Mouse (Mus musculus) spleen, adult 2 months (tissue): Measurements from ENCODE around the gene Tmem248. TPM values are rescaled to one million over a fixed set of nuclear protein-coding genes. Genes with fewer than 3 reads are reported as not detected.

Source experiments
- DNase-seq, 2 experiments: peaks; one replicate each; pipeline versions ENCODE4 v3.0.0 to v3.0.0-alpha.2; 2012 to 2021; ENCODE audit warnings: low spot score in 2 of 2, low read depth in 1 of 2
- H3K27ac ChIP-seq: fragments of 200-500 bp; 2 replicates; pipeline ENCODE4 v1.5.1; 2012; ENCODE audit warnings: low read length, inconsistent platforms; ENCODE audit not compliant: insufficient read depth
- H3K27me3 ChIP-seq: fragments of 200-500 bp; 2 replicates; pipeline ENCODE4 v1.6.1; 2012; ENCODE audit warnings: mild to moderate bottlenecking, moderate library complexity, low read length, inconsistent platforms; ENCODE audit not compliant: control insufficient read depth, insufficient read depth
- H3K36me3 ChIP-seq: fragments of 200-500 bp; 2 replicates; pipeline ENCODE4 v1.6.1; 2012; ENCODE audit warnings: mild to moderate bottlenecking, low read length, inconsistent platforms; ENCODE audit not compliant: control insufficient read depth, insufficient read depth
- H3K4me1 ChIP-seq: fragments of 200-500 bp; 2 replicates; pipeline ENCODE4 v1.6.1; 2011; ENCODE audit warnings: inconsistent platforms; ENCODE audit not compliant: control insufficient read depth, insufficient read depth, insufficient read length
- H3K4me3 ChIP-seq: fragments of 200-500 bp; 2 replicates; pipeline ENCODE4 v1.5.1; 2011; ENCODE audit warnings: mild to moderate bottlenecking, inconsistent platforms; ENCODE audit not compliant: insufficient read depth, insufficient read length; ENCODE audit errors: extremely low read depth
- CTCF ChIP-seq: fragments of 200-500 bp; IDR thresholded peaks from 2 replicates; pipeline ENCODE4 v1.5.1; 2011; ENCODE audit warnings: mild to moderate bottlenecking, inconsistent platforms; ENCODE audit not compliant: insufficient read depth, insufficient read length, insufficient replicate concordance; ENCODE audit errors: extremely low read depth
- POLR2A ChIP-seq: fragments of 200-500 bp; IDR thresholded peaks from 2 replicates; pipeline ENCODE4 v1.6.1; 2011; ENCODE audit warnings: low read depth, low read length, inconsistent platforms
- WGBS: fragments of 180-500 bp; shearing (Covaris S2); methylation state at CpG from one replicate; pipeline ENCODE4 v1.1.7; 2018; 5-methylcytosine and 5-hydroxymethylcytosine counted together
- polyA plus RNA-seq: library from polyadenylated mRNA; depleted of rRNA; stranded (reverse); fragments of >200 nt; gene quantifications from 2 replicates; pipeline ENCODE4 v1.2.3, GENCODE M21; 2012

Gene Tmem248
- polyA plus RNA-seq, 1 experiment = 18.6 TPM

DNA sequence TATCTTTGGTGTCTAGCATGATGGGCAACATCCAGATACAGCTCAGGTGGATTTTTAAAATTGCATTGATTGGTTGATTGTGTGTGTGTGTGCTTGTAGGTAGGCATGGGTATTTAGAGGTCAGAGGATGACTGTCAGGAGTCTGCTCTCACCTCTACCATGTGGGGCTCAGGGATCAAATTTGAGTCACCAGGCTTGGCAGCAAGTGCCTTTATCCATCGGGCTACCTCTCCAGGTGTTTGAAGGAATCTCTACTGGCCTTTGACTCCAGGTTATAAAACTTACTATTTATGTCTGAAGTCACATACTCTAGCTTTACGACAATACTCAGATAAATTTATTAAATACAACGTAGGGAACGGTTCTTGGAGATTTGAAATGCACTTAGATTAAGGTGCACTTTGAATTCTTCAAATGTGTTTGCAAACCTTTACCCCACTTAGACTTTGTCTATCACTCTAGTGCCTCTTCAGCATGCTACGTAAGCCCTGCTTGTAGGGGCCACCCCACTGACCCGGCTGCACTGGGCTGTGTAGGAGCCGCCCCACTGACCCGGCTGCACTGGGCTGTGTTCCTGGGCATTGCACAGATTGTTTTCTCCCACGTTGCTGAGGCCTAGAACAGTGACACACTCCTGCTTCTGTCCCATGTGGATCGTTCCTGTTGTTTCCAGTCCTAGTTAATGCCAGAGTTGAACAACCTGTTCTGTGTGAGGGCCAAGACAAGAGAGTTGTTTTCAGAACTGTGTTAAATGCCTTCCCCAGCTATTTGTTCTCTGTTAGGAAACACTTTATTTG is 16.4 kb upstream of the Tmem248 start:
- no peak overlapping the region for H3K4me3 ChIP-seq
- peaks cover 6% of the 10 kb centered on the region; the same call in 1 of the 2 replicates for H3K4me1 ChIP-seq
- H3K27me3 ChIP-seq = no peaks in the 10 kb centered on the region
- H3K27ac ChIP-seq = no peak overlapping the region
- H3K36me3 ChIP-seq = peaks cover 17% of the 10 kb centered on the region
- DNase-seq = no peak
- TF ChIP-seq CTCF (no peak), POLR2A (no peak)
- WGBS = 88% methylated on average over 10 of the region's 10 CpGs

DNA sequence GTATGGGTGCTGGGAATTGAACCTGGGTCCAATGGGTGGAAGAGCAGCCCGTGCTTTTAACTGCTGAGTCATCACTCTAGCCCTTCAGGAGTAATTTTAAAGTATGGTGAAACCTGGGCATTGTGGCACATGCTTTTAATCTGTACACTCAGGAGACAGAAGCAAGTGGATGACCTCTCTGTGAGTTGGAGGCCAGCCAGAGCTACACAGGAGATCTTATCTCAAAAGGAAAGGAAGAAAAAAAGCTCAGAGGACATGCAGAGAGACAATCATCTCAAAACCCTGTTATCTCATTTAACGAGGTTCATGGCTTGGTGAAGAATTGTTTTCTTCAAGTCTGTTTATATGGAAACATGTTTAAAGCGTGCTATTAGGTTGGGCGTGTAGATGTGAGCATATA is 12.9 kb upstream of the Tmem248 start:
- 69% methylated on average over 4 of the region's 4 CpGs for WGBS
- H3K36me3 ChIP-seq = peaks cover 12% of the 10 kb centered on the region
- no peak for TF ChIP-seq POLR2A
- no peak for TF ChIP-seq CTCF
- H3K4me1 ChIP-seq = peaks cover 10% of the 10 kb centered on the region; the same call in 1 of the 2 replicates
- H3K27ac ChIP-seq = no peak overlapping the region
- no peaks in the 10 kb centered on the region for H3K27me3 ChIP-seq
- no peak overlapping the region for H3K4me3 ChIP-seq
- no peak for DNase-seq

DNA sequence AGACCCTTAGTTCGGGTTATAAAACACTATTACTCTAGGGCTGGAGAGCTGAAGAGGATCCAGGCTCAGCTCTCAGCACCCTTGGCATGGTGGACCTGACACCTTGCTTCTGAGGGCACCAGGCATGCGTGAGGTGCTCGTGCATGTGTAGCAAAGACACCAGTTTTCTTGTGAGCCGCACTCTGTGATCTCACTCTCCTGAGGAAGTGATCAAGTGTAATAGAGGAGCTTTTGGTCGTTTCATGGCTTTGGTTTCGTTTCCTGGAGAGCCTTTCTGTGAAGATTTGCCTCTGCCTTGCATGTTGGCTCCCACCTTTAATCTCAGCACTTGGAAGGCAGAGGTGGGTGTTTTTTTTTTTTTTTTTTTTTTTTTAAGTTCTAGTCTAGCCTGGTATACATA is 12.3 kb upstream of the Tmem248 start:
- Histone ChIP-seq H3K4me3 (no peak overlapping the region), H3K27me3 (no peaks in the 10 kb centered on the region), H3K36me3 (peaks cover 16% of the 10 kb centered on the region), H3K4me1 (peaks cover 10% of the 10 kb centered on the region; the same call in 1 of the 2 replicates), H3K27ac (peak overlapping the region; percentile 52)
- no peak for TF ChIP-seq POLR2A
- TF ChIP-seq CTCF = no peak
- peak in 1 of 2 experiments; percentile 32 for DNase-seq
- 53% methylated on average over 6 of the region's 6 CpGs for WGBS

DNA sequence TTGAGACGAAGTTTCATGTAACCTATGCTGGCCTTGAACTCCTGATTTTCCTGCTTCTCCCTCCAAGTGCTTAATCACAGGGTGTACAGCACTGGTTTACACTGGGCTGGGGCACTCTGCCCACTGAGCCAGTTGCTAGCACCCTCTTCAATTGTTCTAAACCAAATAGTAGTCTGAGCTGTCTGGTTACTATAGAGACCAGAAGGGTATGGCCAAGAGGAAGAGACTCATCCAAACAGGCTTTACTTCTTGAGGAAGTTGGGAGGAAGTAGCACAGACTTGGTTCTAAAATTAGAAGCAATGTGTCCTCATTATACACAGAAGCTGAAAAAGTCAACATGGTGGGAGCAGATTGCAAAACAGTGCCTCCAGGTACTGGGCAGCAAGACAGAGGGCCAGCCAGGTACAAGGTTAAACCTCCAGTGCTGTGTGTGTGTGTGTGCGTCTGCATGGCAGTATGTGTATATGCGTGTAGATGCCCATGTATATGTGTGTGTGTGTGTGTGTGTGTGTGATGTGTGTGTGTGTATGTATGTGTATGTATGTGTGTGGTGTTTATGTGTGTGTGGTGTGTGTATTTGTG is 11.3 kb upstream of the Tmem248 start:
- DNase-seq = no peak
- no peak for TF ChIP-seq CTCF
- no peak for TF ChIP-seq POLR2A
- Histone ChIP-seq H3K27ac (no peak overlapping the region), H3K27me3 (no peaks in the 10 kb centered on the region), H3K4me3 (no peak overlapping the region), H3K4me1 (peaks cover 10% of the 10 kb centered on the region; the same call in 1 of the 2 replicates), H3K36me3 (peaks cover 19% of the 10 kb centered on the region)
- 94% methylated on average over 3 of the region's 3 CpGs for WGBS

DNA sequence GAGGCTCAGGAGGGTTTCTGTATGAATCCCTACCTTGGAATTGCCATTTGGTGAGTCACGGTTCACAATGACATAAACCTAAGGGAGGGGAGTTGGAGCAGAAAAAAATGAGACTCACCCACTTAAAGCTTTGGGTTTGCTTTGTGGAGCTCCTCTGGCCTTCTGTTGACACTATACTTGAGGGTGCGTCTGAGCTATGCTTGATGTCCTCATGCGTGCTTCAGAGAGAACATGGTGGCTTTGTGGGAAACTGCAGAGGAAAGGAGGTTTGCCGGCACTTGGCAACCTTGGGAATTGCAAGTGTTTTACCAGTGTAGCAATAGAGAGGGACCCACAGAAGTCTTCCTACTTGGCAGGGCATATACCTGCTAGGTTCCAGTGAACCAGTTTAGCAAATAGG is 9.6 kb upstream of the Tmem248 start:
- no peak overlapping the region for H3K27ac ChIP-seq
- H3K4me3 ChIP-seq = no peak overlapping the region
- H3K36me3 ChIP-seq = peaks cover 28% of the 10 kb centered on the region
- no peak for TF ChIP-seq POLR2A
- TF ChIP-seq CTCF = no peak
- peaks cover 10% of the 10 kb centered on the region; the same call in 1 of the 2 replicates for H3K4me1 ChIP-seq
- over 99% methylated on average over 4 of the region's 4 CpGs for WGBS
- no peaks in the 10 kb centered on the region for H3K27me3 ChIP-seq
- no peak for DNase-seq

DNA sequence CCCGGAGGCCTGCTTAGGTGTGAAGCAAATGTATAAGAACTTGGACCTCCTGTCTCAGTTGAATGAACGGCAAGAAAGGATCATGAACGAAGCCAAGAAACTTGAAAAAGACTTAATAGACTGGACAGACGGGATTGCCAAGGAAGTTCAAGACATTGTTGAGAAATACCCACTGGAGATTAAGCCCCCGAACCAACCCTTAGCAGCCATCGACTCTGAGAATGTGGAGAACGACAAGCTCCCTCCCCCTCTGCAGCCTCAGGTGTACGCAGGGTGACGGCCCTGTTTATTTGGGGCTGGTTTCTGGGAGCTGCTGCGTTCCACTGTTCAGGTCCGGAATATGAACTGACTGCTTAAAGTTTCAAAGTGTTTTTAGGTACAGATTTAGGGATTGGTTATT is 3.9 kb upstream of the Tmem248 start:
- WGBS = 96% methylated on average over 11 of the region's 11 CpGs
- no peak for DNase-seq
- Histone ChIP-seq H3K4me3 (no peak overlapping the region), H3K36me3 (peaks cover 30% of the 10 kb centered on the region), H3K4me1 (no peaks in the 10 kb centered on the region), H3K27ac (no peak overlapping the region), H3K27me3 (no peaks in the 10 kb centered on the region)
- TF ChIP-seq POLR2A = no peak
- TF ChIP-seq CTCF = no peak

DNA sequence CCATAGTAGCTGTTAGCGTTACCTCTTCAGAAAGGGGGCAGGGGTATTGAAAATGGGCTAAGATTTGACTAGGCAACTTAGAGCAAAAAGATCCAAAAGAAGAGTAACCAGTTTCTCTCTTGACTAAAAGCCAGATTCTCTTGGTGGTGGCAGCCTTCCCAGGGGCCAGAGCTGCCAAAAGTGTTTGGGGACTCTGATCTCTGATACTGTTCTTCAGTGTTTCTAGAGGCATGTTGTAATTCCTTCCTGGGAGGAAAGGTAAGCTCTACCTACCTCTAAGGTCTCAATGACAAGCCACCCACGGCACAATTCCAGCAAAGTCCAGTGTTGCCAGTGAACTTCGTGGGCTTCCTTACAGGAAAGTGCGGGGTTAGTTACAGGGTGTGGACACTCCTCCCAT is 525 bp downstream of the Tmem248 start:
- peaks cover 8% of the 10 kb centered on the region for H3K36me3 ChIP-seq
- no peak for DNase-seq
- H3K27me3 ChIP-seq = no peaks in the 10 kb centered on the region
- TF ChIP-seq POLR2A (no peak), CTCF (no peak)
- H3K4me1 ChIP-seq = no peaks in the 10 kb centered on the region
- no peak overlapping the region for H3K4me3 ChIP-seq
- 88% methylated on average over 4 of the region's 4 CpGs for WGBS
- no peak overlapping the region for H3K27ac ChIP-seq
